Mouse (Mus musculus) gastrocnemius, postnatal 4 days (tissue): ENCODE measurements around the gene Gm28551. TPM values are rescaled to one million over a fixed set of nuclear protein-coding genes. Genes with fewer than 3 reads are reported as not detected.
A peak's percentile ranks its signal among the peaks of the same experiment; 100 is the strongest.

Experiments
- DNase-seq, 2 experiments: peaks; one replicate each; pipeline ENCODE4 v3.0.0; 2021 to 2022; ENCODE audit warnings: low spot score in 2 of 2, mixed read lengths in 2 of 2
- total RNA-seq, 2 experiments: library from RNA; stranded (reverse); gene quantifications; 2 replicates each; pipeline ENCODE4 v1.2.3; 2021

Gm28551 gene
- total RNA-seq, 2 experiments from 2014 or later, result not detected

GRCm38 (mm10) chr1:53296581-53297383, 55.7 kb downstream of the Gm28551 start, which contains the start of the genes Pms1, Ormdl1 and Gm28778:
Gene Pms1, minus strand, starts transcription at chr1:53297018.
Gene Ormdl1, plus strand, starts transcription at chr1:53297095.
Gene Gm28778, plus strand, starts transcription at chr1:53297111.
- peak; percentile 86 to 94 for DNase-seq

GRCm38 (mm10) chr1:53291197-53291596, 61.3 kb downstream of the Gm28551 start:
- DNase-seq, result no peak

Other genes starting within 250 kb of the Gm28551 start
- gene 1700019A02Rik, start 165.0 kb downstream of the Gm28551 start, total RNA-seq, result not detected
- gene Pms1, start 55.6 kb downstream of the Gm28551 start, total RNA-seq, result 10 to 100 TPM; 11.6 to 14.6 TPM
- gene Ormdl1, start 55.6 kb downstream of the Gm28551 start, total RNA-seq, result 1 to 10 TPM; 6.1 to 6.7 TPM
- gene Gm28778, start 55.6 kb downstream of the Gm28551 start, total RNA-seq, result 1 to 10 TPM in 1 of 2 experiments, not detected in 1; 1.1 TPM
- 10 to 100 TPM; 12.6 to 16.5 TPM for gene Osgepl1, start 39.0 kb downstream of the Gm28551 start, total RNA-seq
- gene Asdurf, start within 50 bp of the Gm28551 start, total RNA-seq, result 1 to 10 TPM; 8.0 to 8.9 TPM
- 10 to 100 TPM; 52.2 to 54.7 TPM for gene Asnsd1, start 85 bp upstream of the Gm28551 start, total RNA-seq